ENCODE assay signal across 22 mouse cellular contexts in the genomic region with DNA sequence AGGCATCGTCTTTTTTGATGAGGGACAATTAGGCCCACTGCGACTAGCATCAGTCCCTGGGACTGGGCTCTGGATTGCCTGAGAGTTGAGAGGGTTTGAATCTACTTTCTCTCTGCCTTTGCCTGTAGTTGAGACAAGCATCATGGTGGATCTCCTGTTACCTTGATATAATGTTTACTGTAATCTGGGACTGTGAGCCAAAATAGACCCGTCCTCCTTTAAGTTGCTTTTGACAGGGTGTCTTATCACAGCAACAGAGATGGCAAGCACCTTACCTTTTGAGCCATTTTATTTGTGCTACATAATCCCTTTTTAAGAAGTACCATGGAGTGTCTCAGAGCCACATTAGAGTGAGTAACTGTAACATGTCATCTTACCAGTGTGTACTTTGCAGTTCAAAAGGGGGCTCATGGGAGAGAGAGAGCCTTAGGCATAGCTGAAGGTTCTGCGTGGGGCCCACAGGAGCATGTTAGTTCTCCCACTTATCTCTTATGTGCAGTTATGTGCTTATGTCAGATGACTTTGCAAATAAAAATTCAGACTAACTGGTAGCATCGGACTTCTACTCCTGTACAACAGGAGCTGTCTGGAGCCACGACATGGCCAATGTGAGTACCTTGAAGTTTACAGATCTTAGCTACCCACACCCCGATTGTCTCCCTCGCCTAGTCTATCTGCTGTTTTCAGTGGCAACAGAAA.
DNase-seq lines count a peak whose midpoint lies in the region; ATAC-seq lines count a peak whose summit lies in the region.
"Had no signal": no experiment of that assay in that cellular context is flagged by ENCODE, and none has a peak within 500 bp of the region (broad histone marks: within the 10 kb centered on the region; RNA-seq: fewer than 3 reads in every experiment).

No protein-coding gene starts in this region.

- 0 out of 2 replicates have a peak overlapping the region, but pooled peaks have one; percentile 29 for H3K27ac ChIP-seq in heart, embryonic 10.5 days
- H3K27ac ChIP-seq in intestine, embryonic 16.5 days (ENCODE audit: low read length), result no peak overlapping the region
- peak overlapping the region; percentile 96 for H3K27ac ChIP-seq in liver, embryonic 16.5 days (ENCODE audit: low read length)
- H3K27ac ChIP-seq: embryonic facial prominence, embryonic 10.5 days; hindbrain, embryonic 13.5 days had no signal

- peak; percentile 40; the same call in 1 of the 2 replicates for ATAC-seq in intestine, embryonic 16.5 days
- peak; percentile 93 for ATAC-seq in liver, embryonic 16.5 days (ENCODE audit: low read depth)
- ATAC-seq: activated CD4-positive, CD25-positive, alpha-beta regulatory T cell, adult 4 months; forebrain, embryonic 14.5 days had no signal

- 91% methylated on average over 8 of the region's 8 CpGs for WGBS in heart, embryonic 10.5 days
- 85% methylated on average over 8 of the region's 8 CpGs for WGBS in intestine, embryonic 16.5 days
- 41% methylated on average over 8 of the region's 8 CpGs for WGBS in liver, embryonic 16.5 days (ENCODE audit: insufficient replicate concordance)

- H3K4me1 ChIP-seq in heart, embryonic 10.5 days, result peaks cover 54% of the 10 kb centered on the region
- H3K4me1 ChIP-seq in intestine, embryonic 16.5 days (ENCODE audit: control insufficient read depth, insufficient read depth, low read length), result peaks cover 11% of the 10 kb centered on the region; the same call in 1 of the 2 replicates
- peaks cover 46% of the 10 kb centered on the region for H3K4me1 ChIP-seq in liver, embryonic 16.5 days (ENCODE audit: control insufficient read depth, low read depth, low read length)

- H3K4me3 ChIP-seq in heart, embryonic 10.5 days, result no peak overlapping the region
- no peak overlapping the region for H3K4me3 ChIP-seq in intestine, embryonic 16.5 days (ENCODE audit: low read length)
- H3K4me3 ChIP-seq in liver, embryonic 16.5 days (ENCODE audit: low read depth, low read length), result peak overlapping the region; percentile 38
- H3K4me3 ChIP-seq: embryonic facial prominence, embryonic 10.5 days; hindbrain, embryonic 13.5 days; megakaryocyte, embryonic 14.5 days had no signal

- no peak overlapping the region for H3K9ac ChIP-seq in intestine, embryonic 16.5 days (ENCODE audit: low read depth, low read length)
- peak overlapping the region; percentile 56 for H3K9ac ChIP-seq in liver, embryonic 16.5 days (ENCODE audit: low read depth, low read length)
- H3K9ac ChIP-seq: hindbrain, embryonic 13.5 days had no signal

- H3K9me3 ChIP-seq in heart, embryonic 10.5 days, result no peaks in the 10 kb centered on the region
- no peaks in the 10 kb centered on the region for H3K9me3 ChIP-seq in intestine, embryonic 16.5 days (ENCODE audit: control insufficient read depth, low read length)
- H3K9me3 ChIP-seq in liver, embryonic 16.5 days (replicated peaks; ENCODE audit: control insufficient read depth, low read length), result no peaks in the 10 kb centered on the region
- H3K9me3 ChIP-seq: embryonic facial prominence, embryonic 10.5 days; hindbrain, embryonic 13.5 days; megakaryocyte, embryonic 14.5 days had no signal

- DNase-seq in heart, embryonic 10.5 days (ENCODE audit: low spot score), result no peak
- no peak for DNase-seq in heart, adult 11 months
- peak; percentile 72 for DNase-seq in c-Kit-negative CD71-positive TER-119-positive erythroid progenitor cells, embryonic 14.5 days (ENCODE audit: low read depth, low spot score)
- DNase-seq in spleen, postnatal 4 days (ENCODE audit: low spot score in 2 of 2), result no peak
- no peak for DNase-seq in layer of hippocampus, adult 9-10 months (ENCODE audit: low spot score)
- DNase-seq in urinary bladder, adult 18-20 months (ENCODE audit: low spot score in 2 of 2), result no peak
- DNase-seq: adrenal gland, postnatal 14 days; cerebellum, adult 2 months; cerebellum, postnatal 36 days; gastrocnemius, postnatal 14 days; heart, postnatal 10 days; layer of hippocampus, postnatal 36 days; left cerebral cortex, postnatal 4 days; lung, postnatal 14 days; thymus, postnatal 4 days had no signal

- H3K4me2 ChIP-seq in intestine, embryonic 16.5 days (ENCODE audit: low read depth, low read length), result no peak overlapping the region
- H3K4me2 ChIP-seq in liver, embryonic 16.5 days (ENCODE audit: low read depth, low read length), result peak overlapping the region; percentile 60
- H3K4me2 ChIP-seq: hindbrain, embryonic 13.5 days had no signal

- no peaks in the 10 kb centered on the region for H3K27me3 ChIP-seq in heart, embryonic 10.5 days (ENCODE audit: insufficient read depth, poor library complexity, severe bottlenecking)
- H3K27me3 ChIP-seq in intestine, embryonic 16.5 days (replicated peaks; ENCODE audit: control insufficient read depth, insufficient read depth, low read length), result no peaks in the 10 kb centered on the region
- no peaks in the 10 kb centered on the region for H3K27me3 ChIP-seq in liver, embryonic 16.5 days (ENCODE audit: control insufficient read depth, insufficient read depth, low read depth, low read length)
- H3K27me3 ChIP-seq: hindbrain, embryonic 13.5 days; megakaryocyte, embryonic 14.5 days had no signal

- H3K36me3 ChIP-seq in heart, embryonic 10.5 days, result no peaks in the 10 kb centered on the region
- no peaks in the 10 kb centered on the region for H3K36me3 ChIP-seq in intestine, embryonic 16.5 days (ENCODE audit: control insufficient read depth, insufficient read depth, low read length)
- H3K36me3 ChIP-seq in liver, embryonic 16.5 days (ENCODE audit: control insufficient read depth, insufficient read depth), result no peaks in the 10 kb centered on the region
- H3K36me3 ChIP-seq: embryonic facial prominence, embryonic 10.5 days; hindbrain, embryonic 13.5 days had no signal
